Mouse (Mus musculus): ENCODE results near the gene Rnf215. TPM values are rescaled to one million over a fixed set of nuclear protein-coding genes. Genes with fewer than 3 reads are reported as not detected.

The Rnf215 gene
- total and polyA plus RNA-seq, 2 experiments from 2014 or later: 49.7 to 90.4 TPM

GRCm38 (mm10) chr11:4142352-4142751, 7.3 kb downstream of the Rnf215 start:
- Histone ChIP-seq H3K4me3 (ENCODE audit: low read length) (no peak overlapping the region), H3K4me1 (ENCODE audit: insufficient read depth, low read length) (no peaks in the 10 kb centered on the region), H3K9ac (replicated peaks; ENCODE audit: low read length) (no peak overlapping the region), H3K4me2 (ENCODE audit: low read depth, low read length) (no peak overlapping the region), H3K27me3 (ENCODE audit: insufficient read depth, low read length) (no peaks in the 10 kb centered on the region), H3K36me3 (ENCODE audit: insufficient read depth, low read length) (peaks cover 52% of the 10 kb centered on the region), H3K9me3 (ENCODE audit: low read length) (no peaks in the 10 kb centered on the region), H3K27ac (no peak overlapping the region)
- WGBS: 89% methylated on average over 4 of the region's 4 CpGs
- TF ChIP-seq CTCF (IDR thresholded peaks at IDR 0.05; ENCODE audit: low read depth): no peak
- ATAC-seq: no peak
- DNase-seq (ENCODE audit: low spot score): no peak

- peak; percentile 83 for DNase-seq (ENCODE audit: low spot score)
- ATAC-seq: peak; percentile 85
- H3K4me1 ChIP-seq (ENCODE audit: insufficient read depth, low read length): no peaks in the 10 kb centered on the region
- WGBS: 63% methylated on average over 21 of the region's 21 CpGs
- no peak overlapping the region for H3K4me3 ChIP-seq (ENCODE audit: low read length)
- TF ChIP-seq CTCF (IDR thresholded peaks at IDR 0.05; ENCODE audit: low read depth): no peak
- H3K9ac ChIP-seq (replicated peaks; ENCODE audit: low read length): no peak overlapping the region
- H3K36me3 ChIP-seq (ENCODE audit: insufficient read depth, low read length): peaks cover 45% of the 10 kb centered on the region
- H3K4me2 ChIP-seq (ENCODE audit: low read depth, low read length): no peak overlapping the region
- no peaks in the 10 kb centered on the region for H3K9me3 ChIP-seq (ENCODE audit: low read length)
- H3K27me3 ChIP-seq (ENCODE audit: insufficient read depth, low read length): no peaks in the 10 kb centered on the region
- H3K27ac ChIP-seq: peak overlapping the region; percentile 69
These were observed 8.5 kb downstream of the Rnf215 start for GRCm38 (mm10) chr11:4143281-4144062.

GRCm38 (mm10) chr11:4146381-4146780, 11.4 kb downstream of the Rnf215 start:
- 60% methylated on average over 6 of the region's 6 CpGs for WGBS

GRCm38 (mm10) chr11:4147098-4147497, 12.1 kb downstream of the Rnf215 start:
- no peak overlapping the region for H3K9ac ChIP-seq (replicated peaks; ENCODE audit: low read length)
- 88% methylated on average over 10 of the region's 10 CpGs for WGBS

More at GRCm38 (mm10) chr11:4146381-4146780, 11.4 kb downstream of the Rnf215 start:
- TF ChIP-seq CTCF (IDR thresholded peaks at IDR 0.05; ENCODE audit: low read depth): no peak
- DNase-seq (ENCODE audit: low spot score): no peak
- no peaks in the 10 kb centered on the region for H3K9me3 ChIP-seq (ENCODE audit: low read length)
- ATAC-seq: no peak
- no peak overlapping the region for H3K4me2 ChIP-seq (ENCODE audit: low read depth, low read length)
- peaks cover 25% of the 10 kb centered on the region for H3K36me3 ChIP-seq (ENCODE audit: insufficient read depth, low read length)
- no peak overlapping the region for H3K27ac ChIP-seq
- H3K4me3 ChIP-seq (ENCODE audit: low read length): no peak overlapping the region
- H3K9ac ChIP-seq (replicated peaks; ENCODE audit: low read length): no peak overlapping the region
- H3K27me3 ChIP-seq (ENCODE audit: insufficient read depth, low read length): no peaks in the 10 kb centered on the region
- no peaks in the 10 kb centered on the region for H3K4me1 ChIP-seq (ENCODE audit: insufficient read depth, low read length)

GRCm38 (mm10) chr11:4148120-4148519, 13.1 kb downstream of the Rnf215 start:
- Histone ChIP-seq H3K4me3 (ENCODE audit: low read length) (no peak overlapping the region), H3K36me3 (ENCODE audit: insufficient read depth, low read length) (0 out of 2 replicates have a peak, but pooled peaks cover 8% of the 10 kb centered on the region), H3K4me2 (ENCODE audit: low read depth, low read length) (no peak overlapping the region), H3K27ac (no peak overlapping the region), H3K9ac (replicated peaks; ENCODE audit: low read length) (no peak overlapping the region), H3K27me3 (ENCODE audit: insufficient read depth, low read length) (no peaks in the 10 kb centered on the region), H3K4me1 (ENCODE audit: insufficient read depth, low read length) (no peaks in the 10 kb centered on the region), H3K9me3 (ENCODE audit: low read length) (no peaks in the 10 kb centered on the region)
- TF ChIP-seq CTCF (IDR thresholded peaks at IDR 0.05; ENCODE audit: low read depth): no peak
- WGBS: 87% methylated on average over 5 of the region's 5 CpGs
- DNase-seq (ENCODE audit: low spot score) (no peak), ATAC-seq (no peak)

More at GRCm38 (mm10) chr11:4147098-4147497, 12.1 kb downstream of the Rnf215 start:
- Histone ChIP-seq H3K4me3 (ENCODE audit: low read length) (no peak overlapping the region), H3K4me2 (ENCODE audit: low read depth, low read length) (no peak overlapping the region), H3K27ac (no peak overlapping the region), H3K36me3 (ENCODE audit: insufficient read depth, low read length) (peaks cover 18% of the 10 kb centered on the region), H3K9me3 (ENCODE audit: low read length) (no peaks in the 10 kb centered on the region), H3K27me3 (ENCODE audit: insufficient read depth, low read length) (no peaks in the 10 kb centered on the region), H3K4me1 (ENCODE audit: insufficient read depth, low read length) (no peaks in the 10 kb centered on the region)
- ATAC-seq: no peak
- DNase-seq (ENCODE audit: low spot score): no peak
- TF ChIP-seq CTCF (IDR thresholded peaks at IDR 0.05; ENCODE audit: low read depth): no peak

GRCm38 (mm10) chr11:4148536-4149156, 13.6 kb downstream of the Rnf215 start:
- 64% methylated on average over 9 of the region's 9 CpGs for WGBS
- ATAC-seq: no peak

More at GRCm38 (mm10) chr11:4148536-4149156, 13.6 kb downstream of the Rnf215 start:
- no peaks in the 10 kb centered on the region for H3K27me3 ChIP-seq (ENCODE audit: insufficient read depth, low read length)
- DNase-seq (ENCODE audit: low spot score): no peak
- H3K4me2 ChIP-seq (ENCODE audit: low read depth, low read length): no peak overlapping the region
- no peaks in the 10 kb centered on the region for H3K4me1 ChIP-seq (ENCODE audit: insufficient read depth, low read length)
- no peak overlapping the region for H3K27ac ChIP-seq
- H3K4me3 ChIP-seq (ENCODE audit: low read length): no peak overlapping the region
- no peak for TF ChIP-seq CTCF (IDR thresholded peaks at IDR 0.05; ENCODE audit: low read depth)
- 0 out of 2 replicates have a peak, but pooled peaks cover 6% of the 10 kb centered on the region for H3K36me3 ChIP-seq (ENCODE audit: insufficient read depth, low read length)
- H3K9ac ChIP-seq (replicated peaks; ENCODE audit: low read length): no peak overlapping the region
- no peaks in the 10 kb centered on the region for H3K9me3 ChIP-seq (ENCODE audit: low read length)
